Mouse (Mus musculus) cerebellum, postnatal 25 days (tissue): ENCODE data around the gene Nf2.

Experiments used
- DNase-seq, 2 experiments: peaks; one replicate each; pipeline ENCODE4 v3.0.0; 2021; ENCODE audit warnings: mixed read lengths in 2 of 2

Nf2 gene

DNA sequence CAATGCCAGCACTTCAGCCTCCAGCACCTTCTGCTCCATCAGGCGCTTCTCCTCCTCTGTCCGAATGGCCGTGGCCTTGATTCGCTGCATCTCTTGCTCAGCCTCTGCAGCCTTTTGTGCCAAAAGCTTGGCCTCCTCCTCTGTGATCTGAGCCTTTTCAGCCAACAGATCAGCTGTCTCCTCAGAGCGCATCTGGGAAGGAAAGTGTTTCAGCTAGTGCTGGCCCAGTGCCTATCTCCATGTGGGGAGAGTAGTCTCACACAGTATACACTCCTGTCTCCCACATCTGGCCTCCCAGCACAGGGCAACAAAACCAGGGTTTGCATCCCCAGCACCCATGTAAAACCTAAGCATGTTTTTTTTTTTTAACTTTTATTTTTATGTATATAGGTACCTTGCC, 59.6 kb downstream of the Nf2 start:
- DNase-seq: no peak

DNA sequence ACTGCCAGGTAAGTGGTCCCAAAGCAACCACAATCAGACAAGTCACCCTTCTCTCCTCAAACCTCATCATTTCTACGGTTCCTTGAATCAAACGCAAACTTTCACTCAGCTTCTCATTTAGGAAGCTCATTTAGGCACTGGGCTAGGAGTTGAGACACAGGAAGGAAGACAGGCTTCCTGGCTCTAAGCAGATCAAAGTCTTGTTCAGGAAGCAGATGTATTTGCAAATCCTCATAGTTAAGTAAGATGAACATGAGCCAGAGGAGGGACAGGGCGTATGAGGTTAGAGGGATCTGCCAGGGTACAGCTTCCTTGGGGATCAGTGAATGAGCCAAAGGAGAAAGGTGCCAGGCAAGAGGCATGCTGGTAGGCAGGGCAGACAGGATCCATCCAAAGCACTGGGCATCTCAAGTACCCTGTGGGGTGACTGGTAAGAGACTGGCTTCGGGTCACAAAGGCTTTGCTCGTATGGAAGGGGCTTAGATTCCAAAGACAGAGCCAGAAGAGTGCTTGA, 64.7 kb downstream of the Nf2 start:
- DNase-seq: no peak

DNA sequence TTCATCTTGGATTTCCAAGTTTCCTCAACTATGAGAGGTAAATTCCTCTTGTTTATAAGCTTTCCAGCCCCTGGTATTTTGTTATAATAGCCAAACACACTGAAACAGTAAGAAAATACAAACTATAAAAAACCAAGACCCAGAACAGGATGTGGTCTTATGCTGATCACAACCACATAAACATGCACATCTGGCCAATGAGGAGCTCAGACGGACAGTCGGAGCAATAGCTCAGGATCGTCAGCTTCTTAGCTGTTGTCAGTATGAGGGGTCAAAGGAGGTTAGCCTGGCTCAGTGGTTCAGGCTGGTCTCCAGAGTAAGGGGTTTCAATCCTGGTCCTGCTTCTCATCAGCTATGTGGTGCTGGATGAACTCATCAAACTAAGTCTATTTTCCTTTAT, 66.2 kb downstream of the Nf2 start:
- no peak for DNase-seq

DNA sequence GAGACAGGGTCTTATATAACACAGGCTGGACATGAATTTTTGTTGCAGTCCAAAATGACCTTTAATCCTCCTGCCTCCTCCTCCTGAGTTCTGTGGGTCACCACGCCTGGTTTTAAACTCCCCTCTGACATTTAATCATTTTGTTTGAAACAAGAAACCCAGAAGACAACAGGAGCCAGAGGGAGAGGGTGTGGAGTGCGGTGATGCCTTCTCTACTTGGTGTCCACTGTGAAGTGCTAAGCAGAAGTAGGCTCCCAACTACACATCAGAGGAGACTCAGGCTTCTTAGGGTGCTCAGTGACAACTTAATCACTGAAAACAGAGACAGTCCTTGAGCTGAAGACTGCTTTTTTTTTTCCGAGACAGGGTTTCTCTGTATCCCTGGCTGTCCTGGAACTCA, 68.4 kb downstream of the Nf2 start:
- DNase-seq: no peak

- DNase-seq: peak; percentile 76 to 88
Observed at GRCm38 (mm10) chr11:4772925-4773324, 76.4 kb downstream of the Nf2 start.

- DNase-seq: no peak
Observed at GRCm38 (mm10) chr11:4771756-4772155, 77.6 kb downstream of the Nf2 start.

GRCm38 (mm10) chr11:4769881-4770280, 79.5 kb downstream of the Nf2 start:
- DNase-seq: no peak

DNA sequence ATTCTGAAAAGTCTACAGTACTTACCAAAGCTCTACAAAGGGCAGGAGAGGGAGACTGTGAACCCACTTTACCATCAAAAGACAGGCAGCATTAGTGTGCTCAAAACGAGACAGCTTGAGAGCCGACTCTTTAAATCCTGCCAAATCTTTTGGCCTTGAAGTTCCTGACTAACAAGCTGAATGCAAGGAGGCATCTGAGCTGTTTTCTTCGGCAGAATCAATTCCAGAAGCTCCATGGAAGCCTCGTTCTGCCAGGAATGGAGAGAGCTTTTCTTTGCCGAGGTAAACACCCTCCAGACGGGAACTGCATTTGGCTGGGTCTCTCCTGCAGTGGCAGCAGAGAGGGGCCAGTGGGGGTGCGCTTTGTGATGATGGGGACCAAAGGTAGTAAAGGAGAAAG, 80.0 kb downstream of the Nf2 start:
- DNase-seq: no peak

DNA sequence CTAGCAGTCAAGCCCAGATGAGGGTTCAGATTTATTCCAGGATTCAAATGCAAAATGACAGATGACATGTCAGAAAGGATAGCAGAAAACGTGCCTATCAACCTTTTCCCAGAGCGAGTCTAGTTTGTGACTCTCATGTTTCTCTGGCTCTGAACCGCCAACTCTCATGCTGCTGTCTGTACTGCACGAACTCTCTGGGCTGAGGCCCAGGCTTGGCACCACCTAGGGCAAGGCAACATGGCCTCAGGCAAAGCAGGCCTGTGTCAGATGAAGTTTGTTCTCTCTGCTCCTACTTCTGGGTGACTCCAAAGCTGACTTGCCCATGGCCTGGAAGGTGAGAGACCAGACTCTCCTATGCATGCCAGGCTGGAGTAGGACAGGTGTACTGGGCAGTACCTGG, 80.9 kb downstream of the Nf2 start:
- no peak for DNase-seq

DNA sequence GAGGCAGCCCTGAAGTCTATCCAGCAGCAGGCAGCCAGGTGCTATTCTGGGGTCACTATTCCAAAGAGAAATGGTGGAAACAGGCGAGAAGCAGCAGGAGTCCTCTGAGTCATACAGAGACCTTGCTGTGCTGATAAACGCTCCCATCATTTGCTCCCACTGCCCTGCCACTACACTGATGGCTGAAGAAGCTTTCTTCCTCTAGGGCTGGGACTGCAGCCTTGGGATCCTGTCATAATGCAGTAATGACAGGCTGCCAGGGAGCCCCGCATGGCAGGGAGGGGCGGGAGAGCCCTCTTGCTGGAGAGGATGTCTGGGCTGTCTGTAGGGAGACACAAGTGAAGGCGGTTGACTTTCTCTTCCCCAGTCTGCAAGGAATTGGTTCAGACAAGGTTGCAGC, 84.9 kb downstream of the Nf2 start:
- peak; percentile 43 to 60 for DNase-seq

GRCm38 (mm10) chr11:4763631-4764030, 85.7 kb downstream of the Nf2 start:
- no peak for DNase-seq

DNA sequence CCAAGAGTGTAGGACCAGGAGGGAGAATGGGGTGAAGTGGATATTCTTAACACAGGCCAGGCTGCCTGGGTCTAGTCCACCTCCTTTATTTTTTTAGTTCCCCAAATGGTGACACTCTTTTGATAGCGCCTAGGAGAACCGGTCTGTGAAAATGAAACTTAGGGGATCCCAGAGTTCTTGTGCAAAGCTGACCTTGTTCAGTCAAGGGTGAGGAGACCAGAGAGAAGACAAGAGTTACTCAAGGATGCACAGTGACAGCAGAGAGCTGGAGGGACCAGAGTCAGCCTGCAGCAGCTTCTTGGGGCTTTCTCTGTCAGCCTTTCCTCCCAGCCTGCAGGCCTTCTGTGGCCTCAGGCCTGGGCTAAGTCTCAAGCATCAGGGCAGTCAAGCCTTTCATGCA, 86.8 kb downstream of the Nf2 start:
- no peak for DNase-seq

GRCm38 (mm10) chr11:4761991-4762390, 87.3 kb downstream of the Nf2 start:
- no peak for DNase-seq

- no peak for DNase-seq
Observed at GRCm38 (mm10) chr11:4760438-4760837, 88.9 kb downstream of the Nf2 start.

- DNase-seq: no peak
Observed at GRCm38 (mm10) chr11:4757789-4758158, 91.6 kb downstream of the Nf2 start.

GRCm38 (mm10) chr11:4756984-4757788, 92.2 kb downstream of the Nf2 start:
- no peak for DNase-seq

GRCm38 (mm10) chr11:4756460-4756859, 92.9 kb downstream of the Nf2 start:
- no peak for DNase-seq

GRCm38 (mm10) chr11:4754867-4755266, 94.5 kb downstream of the Nf2 start:
- DNase-seq: peak in 1 of 2 experiments; percentile 59

GRCm38 (mm10) chr11:4754036-4754435, 95.3 kb downstream of the Nf2 start:
- no peak for DNase-seq

DNA sequence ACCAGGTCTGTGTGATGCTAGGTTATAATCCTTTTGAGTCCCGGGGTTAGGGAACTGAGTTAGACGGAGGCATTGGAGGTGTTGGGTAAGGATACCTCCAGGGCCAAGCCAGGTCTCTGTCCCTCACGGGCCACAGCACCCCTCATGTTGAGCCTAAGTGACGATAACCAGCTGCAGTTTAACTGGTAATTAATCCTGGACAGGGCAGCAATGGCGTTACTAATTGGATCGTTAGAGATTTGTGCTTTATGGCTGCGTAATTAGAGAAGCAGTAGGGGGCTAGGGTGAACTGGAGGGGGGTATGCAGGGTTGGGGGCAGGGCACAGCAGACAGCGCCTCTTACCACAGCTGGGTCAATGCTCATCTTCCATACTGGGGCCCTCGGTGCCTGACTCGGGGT, 96.5 kb downstream of the Nf2 start:
- no peak for DNase-seq

DNA sequence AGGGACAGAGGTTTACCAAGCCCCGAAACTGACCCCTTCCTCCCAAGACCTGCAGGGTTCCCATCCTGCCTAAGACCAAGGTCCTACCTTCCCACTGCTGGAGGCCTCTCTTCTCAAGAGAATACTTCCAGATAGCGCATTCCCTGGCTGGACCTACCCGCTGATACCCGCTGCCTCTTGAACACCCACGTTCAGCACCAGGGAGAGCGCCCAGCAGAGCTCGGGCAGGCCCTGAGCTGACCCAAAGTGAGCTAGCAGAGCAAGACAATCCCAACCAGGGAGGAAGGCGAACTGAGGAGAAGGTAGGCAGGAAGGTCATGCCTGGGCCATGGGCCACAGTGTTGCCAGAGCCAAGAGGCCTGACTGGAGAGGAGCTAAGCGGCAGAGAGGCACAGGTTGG, 99.1 kb downstream of the Nf2 start:
- DNase-seq: no peak

DNA sequence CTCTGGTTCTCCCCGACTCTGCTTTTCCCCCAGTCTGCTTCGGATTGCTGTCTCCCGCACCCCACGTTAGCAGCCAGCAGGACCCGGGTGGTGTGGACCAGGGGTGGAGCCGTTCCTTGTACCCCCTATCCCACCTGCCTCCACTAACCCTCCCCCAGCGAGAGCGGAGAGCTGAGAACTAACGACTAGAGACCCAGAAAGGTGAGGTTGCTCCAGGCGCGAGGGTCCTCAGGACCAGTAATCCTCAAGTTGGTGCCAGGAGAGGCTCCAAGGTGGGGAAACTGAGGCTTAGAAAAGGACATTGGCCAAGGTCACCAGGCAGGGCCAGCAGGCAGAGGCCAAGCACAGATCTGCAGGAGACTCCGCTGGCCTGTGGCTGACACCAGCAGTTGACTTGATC, 102.1 kb downstream of the Nf2 start:
- DNase-seq: no peak

GRCm38 (mm10) chr11:4746733-4747132, 102.6 kb downstream of the Nf2 start, which contains the start of gene Cabp7:
Gene Cabp7 (minus strand): TSS chr11:4746778.
- DNase-seq: peak in 1 of 2 experiments; percentile 46

DNA sequence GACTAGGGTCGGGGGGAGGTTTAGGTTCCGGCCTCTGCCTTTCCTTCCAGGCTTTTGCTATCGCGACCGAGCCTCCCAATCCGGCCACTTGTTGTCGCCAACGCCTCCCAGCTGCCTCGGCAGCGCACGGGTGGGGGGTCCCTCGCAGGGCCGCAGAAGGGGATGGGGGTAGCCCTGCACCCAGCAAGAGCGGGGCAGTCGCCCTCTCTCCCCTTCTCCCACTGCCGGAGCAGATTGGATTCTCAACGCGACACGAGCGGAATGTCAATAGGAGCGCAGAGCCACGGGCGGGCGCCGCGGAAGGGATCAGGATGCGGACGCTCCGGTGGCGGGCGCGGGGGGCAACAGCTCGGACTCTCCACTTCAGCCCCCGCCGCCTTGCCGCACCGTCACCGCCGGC, 103.4 kb downstream of the Nf2 start:
- DNase-seq: peak in 1 of 2 experiments; percentile 29

GRCm38 (mm10) chr11:4744691-4745090, 104.6 kb downstream of the Nf2 start:
- no peak for DNase-seq
